Mouse (Mus musculus): ENCODE results near the gene Ppp6c. TPM values are rescaled to one million over a fixed set of nuclear protein-coding genes. Genes with fewer than 3 reads are reported as not detected.

Gene Ppp6c
- total RNA-seq, 2 experiments from 2014 or later: 58.0 to 62.5 TPM

- intact Hi-C loops (cut with DNase I): no loop called here
- DNase-seq: no peak
These were observed 75.3 kb downstream of the Ppp6c start for GRCm38 (mm10) chr2:39150943-39151342.

- DNase-seq: no peak
- intact Hi-C loops (cut with DNase I): no loop called here
These were observed 78.2 kb downstream of the Ppp6c start for GRCm38 (mm10) chr2:39148075-39148474.

- intact Hi-C loops (cut with DNase I): no loop called here
- DNase-seq: no peak
These were observed 79.8 kb downstream of the Ppp6c start for GRCm38 (mm10) chr2:39146469-39146868.

Other genes starting within 250 kb of the Ppp6c start
- gene Wdr38, start 229.0 kb downstream of the Ppp6c start, total RNA-seq (2021): under 1 TPM; 0.19 to 0.34 TPM
- gene Arpc5l, start 221.1 kb downstream of the Ppp6c start, total RNA-seq (2021): 10 to 100 TPM; 68.4 to 73.5 TPM
- 100 to 1,000 TPM; 312 to 359 TPM for gene Rpl35, start 220.8 kb downstream of the Ppp6c start, total RNA-seq (2021)
- gene Golga1, start 160.9 kb downstream of the Ppp6c start, total RNA-seq (2021): 10 to 100 TPM; 17.9 to 19.2 TPM
- 1 to 10 TPM; 8.9 to 9.8 TPM for gene Scai, start 35.7 kb downstream of the Ppp6c start, total RNA-seq (2021)

Measured in heart, postnatal 14 days (tissue).